Mouse (Mus musculus): Measurements from ENCODE around the gene Pakap. TPM values are rescaled to one million over a fixed set of nuclear protein-coding genes. Genes with fewer than 3 reads are reported as not detected.

Pakap gene
- total RNA-seq, 2 experiments from 2014 or later: not detected

DNA sequence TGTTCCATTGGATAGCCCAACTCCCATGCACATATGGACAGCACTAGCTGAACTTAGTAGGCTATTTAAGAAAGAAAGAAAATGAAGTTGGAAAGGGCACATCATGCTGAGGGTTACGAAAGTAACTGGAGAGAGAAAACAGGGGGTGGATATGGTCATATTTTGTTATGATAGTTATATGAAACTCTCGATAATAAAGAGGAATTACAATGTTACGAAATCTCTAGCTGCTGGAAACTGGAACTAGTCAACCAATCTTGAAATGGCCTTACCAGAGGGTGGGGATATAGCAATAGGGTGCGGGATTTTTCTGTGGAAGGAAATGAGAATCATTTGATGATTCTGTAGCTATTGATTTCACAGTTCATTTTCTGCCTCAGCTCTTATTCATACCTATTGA is 46.7 kb downstream of the Pakap start:
- ATAC-seq (replicated peaks; ENCODE audit: low FRiP score, poor library complexity, severe bottlenecking): no peak

DNA sequence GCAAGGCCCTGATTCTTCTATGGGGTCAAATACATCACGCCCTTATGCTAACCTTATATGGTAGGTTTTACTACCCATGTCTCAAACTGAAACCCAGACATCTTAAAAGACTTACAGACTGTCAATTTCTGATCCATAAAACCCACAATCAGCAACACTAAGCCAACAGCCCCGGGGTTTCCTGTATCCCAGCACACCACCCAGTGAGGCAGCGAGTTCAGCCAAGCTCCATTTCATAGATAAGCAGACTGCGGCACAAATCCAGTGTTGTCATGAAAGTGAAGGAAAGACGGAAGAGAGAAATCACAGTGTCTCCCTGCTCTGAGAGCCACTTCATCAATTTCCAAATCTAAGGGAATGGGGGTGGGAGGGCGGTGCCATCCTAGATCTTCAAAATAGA is 50.8 kb downstream of the Pakap start:
- no peak for ATAC-seq (replicated peaks; ENCODE audit: low FRiP score, poor library complexity, severe bottlenecking)

DNA sequence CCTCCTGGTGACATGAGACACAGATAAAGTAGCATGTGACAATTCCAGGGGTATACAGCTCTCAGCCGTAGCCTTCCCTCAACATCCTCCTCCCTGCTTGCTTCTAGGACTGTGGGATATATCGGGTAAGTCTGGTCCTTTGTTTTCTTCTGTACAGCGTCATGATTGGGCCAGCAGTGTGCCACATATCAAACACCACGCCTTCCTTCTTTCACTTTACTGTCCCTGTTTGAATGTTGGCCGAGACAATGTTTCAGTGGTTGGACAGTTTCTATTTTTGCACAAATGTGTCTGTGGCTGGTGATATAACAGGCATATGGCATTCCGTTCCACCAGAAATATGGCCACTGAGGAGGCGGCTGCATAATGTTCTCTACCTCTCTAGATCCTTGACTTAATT is 54.8 kb downstream of the Pakap start:
- no peak for ATAC-seq (replicated peaks; ENCODE audit: low FRiP score, poor library complexity, severe bottlenecking)

DNA sequence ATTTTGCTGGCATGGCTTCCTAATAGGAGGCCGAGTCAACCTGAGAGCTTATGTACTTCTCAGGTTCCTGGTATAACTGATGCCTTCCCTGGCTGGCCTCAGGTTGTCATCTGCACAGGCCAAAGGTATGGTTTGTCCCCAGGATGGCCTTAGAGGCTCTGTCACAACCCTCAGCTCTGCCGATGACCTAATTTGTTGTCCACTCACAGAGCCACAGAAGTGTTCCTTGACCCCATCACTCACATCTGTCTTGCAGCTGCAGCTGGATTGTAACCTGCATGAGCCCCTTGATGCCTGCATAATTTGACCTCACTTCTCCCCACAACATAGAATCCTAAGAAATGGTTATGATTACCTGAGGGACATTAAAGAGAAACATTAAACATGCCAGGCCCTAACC is 56.8 kb downstream of the Pakap start:
- no peak for ATAC-seq (replicated peaks; ENCODE audit: low FRiP score, poor library complexity, severe bottlenecking)

DNA sequence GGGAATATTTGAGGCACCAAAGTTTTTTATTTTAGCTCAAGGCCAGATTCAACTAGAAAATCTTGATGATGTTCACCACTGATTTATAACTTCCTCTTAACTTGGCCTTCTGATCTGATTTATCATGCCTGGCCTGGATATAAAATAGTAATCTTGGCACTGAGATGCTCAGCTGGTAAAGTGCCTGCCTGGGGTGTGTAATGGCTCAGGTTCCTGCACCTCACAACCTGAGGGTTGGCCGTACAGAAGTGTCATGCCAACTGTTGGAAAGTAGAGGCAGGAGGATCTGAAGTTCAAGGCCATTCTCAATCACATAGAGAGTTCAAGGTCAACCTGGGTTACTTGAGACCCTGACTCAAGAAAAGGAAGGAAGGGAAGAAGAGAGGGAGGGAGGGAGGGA is 57.3 kb downstream of the Pakap start:
- ATAC-seq (replicated peaks; ENCODE audit: low FRiP score, poor library complexity, severe bottlenecking): no peak

DNA sequence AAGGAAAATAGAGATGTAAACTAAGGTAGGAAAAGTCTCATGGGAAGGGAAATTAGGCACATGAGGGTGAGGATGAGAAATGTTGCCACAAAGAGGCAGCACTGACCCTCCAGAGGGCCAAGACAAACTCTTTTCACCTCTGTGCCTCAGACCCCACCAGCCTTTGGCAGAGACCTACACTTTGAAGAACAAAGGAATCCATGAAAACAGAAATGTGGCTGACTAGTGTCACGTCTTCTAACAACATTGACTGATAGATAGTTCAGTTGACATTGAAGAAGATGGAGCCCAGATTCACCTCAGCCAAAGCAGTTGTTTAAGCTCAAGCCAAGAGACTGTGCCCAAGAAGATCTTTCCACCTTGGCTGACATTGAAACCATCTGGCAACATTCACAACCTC is 57.8 kb downstream of the Pakap start:
- ATAC-seq (replicated peaks; ENCODE audit: low FRiP score, poor library complexity, severe bottlenecking): no peak

DNA sequence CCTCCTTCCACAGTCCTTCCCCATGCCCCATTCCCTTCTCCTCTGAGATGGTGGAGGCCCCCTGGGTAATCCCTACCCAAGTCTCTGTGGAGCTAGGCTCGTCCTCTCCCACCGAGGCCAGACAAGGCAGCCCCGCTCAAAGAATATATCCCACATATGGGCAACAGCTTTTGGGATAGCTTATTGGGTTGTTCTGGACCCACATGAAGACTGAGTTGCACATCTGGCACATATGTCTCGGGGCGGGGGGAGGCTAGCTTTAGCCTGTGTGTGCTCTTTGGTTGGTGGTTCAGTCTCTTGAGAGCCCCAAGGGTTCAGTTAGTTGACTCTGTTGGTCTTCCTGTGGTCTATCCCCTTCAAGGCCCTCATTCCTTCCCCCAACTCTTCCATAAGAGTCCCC is 58.9 kb downstream of the Pakap start:
- no peak for ATAC-seq (replicated peaks; ENCODE audit: low FRiP score, poor library complexity, severe bottlenecking)

DNA sequence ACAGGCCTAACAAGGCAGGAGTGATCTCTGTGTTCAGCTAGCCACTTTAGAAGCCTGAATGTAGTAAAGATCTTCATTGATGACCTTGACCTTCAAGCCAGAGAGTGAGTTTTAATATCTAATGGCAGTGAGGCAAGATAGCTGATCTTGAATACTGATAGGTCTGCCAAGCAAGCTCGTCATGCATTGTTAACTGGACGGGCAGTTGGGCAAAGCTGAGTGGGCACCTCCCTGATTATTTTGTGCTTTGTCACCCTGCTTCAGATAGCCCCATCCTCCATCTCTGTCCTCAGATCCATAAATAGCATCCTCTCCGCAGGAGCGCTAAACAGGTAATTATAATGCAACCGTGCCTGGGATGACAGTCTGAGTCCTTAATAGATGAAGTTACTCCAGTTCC is 64.4 kb downstream of the Pakap start:
- ATAC-seq (replicated peaks; ENCODE audit: low FRiP score, poor library complexity, severe bottlenecking): no peak

DNA sequence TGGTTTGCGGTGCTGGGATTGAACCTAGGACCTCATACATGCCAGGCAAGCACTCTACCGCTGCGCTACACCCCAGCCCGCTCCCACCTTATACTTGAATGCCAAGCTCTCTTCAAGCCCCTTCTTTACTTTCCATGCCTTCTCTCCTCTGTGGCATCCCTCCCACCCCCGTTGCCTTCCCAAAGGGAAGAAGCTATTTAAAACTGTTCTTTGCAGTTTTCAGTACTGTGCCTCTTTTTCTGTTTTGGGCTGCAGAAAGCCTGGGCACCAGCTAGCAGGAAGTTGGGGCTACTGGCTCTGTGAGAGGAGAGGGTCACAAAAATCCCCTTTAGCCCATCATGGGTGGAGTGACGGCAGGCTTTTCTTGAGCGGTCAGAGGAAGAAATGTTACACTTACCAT is 65.1 kb downstream of the Pakap start:
- ATAC-seq (replicated peaks; ENCODE audit: low FRiP score, poor library complexity, severe bottlenecking): no peak

DNA sequence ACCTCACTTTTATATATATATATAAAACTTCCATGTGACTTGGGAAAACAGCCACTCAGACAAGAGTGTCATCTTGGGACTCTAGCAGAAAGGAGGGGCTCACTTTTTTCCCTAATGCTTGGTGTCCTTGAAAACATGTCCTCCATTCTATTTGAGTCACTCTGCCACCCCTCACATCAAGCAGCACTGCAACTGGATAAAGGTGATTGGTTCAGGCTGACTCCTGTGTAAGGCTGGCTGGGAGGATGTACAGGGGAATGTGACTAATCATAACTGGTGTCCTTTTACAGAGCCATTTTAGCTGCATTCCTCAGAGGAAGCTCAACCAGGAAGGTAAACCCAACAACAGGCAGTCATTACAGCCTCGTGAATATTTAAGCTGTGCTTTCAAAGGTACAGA is 67.0 kb downstream of the Pakap start:
- ATAC-seq (replicated peaks; ENCODE audit: low FRiP score, poor library complexity, severe bottlenecking): no peak

DNA sequence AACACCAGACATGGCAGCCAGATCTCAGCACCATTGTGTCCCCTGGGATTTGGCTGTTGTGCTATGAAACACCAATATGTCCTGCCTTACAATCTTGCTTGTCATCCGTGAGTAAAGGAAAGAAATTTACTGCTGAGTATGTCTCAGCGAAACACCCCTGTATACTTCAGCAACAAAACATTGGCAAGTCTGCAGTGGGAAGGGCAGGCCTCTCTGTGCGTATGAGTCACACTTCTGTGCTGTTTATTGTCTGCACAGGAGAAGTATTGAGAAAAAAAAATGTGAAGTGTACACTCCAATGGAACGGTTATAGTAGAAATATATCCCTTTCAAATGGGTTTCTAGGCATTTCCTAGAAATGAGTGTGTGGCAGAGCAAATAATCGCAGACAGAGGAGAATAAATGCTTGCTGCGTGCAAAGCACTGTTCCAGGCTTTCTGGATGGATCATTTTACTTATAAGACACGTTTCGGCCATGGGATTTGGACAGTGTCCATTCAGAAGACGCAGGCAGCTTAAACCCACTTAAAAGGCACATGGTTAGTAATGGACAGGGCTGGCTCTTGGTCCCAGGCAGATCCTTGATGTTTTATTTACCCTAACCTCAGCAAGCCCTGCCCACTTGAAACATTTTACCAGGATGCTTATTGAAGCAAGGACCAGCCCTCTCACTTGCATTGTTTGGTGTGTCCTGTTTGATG is 69.0 kb downstream of the Pakap start:
- ATAC-seq (replicated peaks; ENCODE audit: low FRiP score, poor library complexity, severe bottlenecking): no peak

DNA sequence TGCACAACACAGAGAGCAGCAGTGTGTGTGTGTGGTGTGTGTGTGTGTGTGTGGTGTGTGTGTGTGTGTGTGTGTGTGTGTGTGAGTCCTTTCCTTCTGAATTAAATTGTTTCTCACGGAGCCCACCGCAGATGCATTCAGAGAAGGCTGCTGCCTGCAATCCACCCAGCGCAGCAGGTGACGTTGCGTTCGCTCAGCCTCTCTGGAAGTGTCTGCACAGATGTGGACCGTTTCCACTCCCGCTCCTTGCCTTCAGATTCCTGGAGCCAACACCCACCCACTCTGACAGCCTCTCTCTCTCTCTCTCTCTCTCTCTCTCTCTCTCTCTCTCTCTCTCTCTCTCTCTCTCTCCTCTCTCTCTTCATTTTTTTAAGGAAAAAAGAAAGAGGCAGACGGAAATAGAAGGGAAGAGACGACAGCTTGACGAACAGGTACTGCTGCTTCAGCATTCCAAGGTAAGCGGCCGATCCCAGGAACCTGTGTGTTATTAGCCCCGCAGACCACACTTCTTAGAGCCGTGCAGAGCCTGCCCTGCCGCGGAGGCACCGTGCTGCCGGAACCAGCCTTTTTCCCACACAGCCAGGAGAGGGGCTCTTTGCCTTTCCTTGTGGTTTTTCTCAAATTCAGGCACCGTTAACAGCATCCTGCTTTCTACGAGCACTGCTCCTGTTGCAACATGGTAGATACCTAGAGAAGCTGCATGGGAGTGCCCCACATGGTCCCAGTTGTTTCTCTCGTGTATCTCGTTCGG is 69.8 kb downstream of the Pakap start:
- no peak for ATAC-seq (replicated peaks; ENCODE audit: low FRiP score, poor library complexity, severe bottlenecking)

DNA sequence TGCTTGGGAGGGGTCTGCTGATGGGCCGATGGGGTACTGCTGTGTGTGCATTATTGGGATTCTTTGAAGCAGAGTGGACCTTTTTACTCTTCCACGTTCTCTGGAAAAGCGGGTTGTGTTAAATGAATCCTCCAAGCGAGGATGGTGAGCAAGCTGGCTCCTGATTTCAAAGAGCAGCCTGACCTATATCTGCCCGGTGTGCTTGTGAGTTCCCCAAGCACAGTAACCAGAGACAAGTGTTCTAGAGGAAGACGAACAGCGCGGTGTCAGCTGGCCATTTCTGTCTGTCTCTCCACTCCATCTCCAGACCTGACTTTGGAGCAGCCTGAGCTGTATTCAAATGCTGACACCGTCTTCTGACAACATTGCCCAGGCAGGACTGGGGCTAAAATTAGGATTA is 71.0 kb downstream of the Pakap start:
- ATAC-seq (replicated peaks; ENCODE audit: low FRiP score, poor library complexity, severe bottlenecking): no peak

DNA sequence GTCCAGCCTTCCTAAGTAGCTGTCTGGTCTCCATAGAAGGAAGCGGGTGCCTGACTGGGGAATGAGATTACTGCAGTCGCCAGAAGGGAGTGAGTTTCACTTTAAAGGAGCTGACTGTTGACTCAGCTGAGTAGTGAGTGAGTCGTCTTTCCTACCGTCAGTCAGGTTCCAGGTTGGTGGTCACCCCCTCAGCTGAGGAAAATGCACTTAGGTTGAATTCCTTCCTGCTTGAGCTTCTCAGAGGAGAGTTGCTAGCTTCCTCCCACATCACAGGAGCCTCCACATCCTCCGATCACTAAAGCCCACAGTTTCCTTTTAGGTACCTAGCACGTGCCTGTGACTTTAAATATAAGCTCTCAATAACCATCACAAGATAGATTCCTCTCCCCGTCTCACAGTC is 72.2 kb downstream of the Pakap start:
- ATAC-seq (replicated peaks; ENCODE audit: low FRiP score, poor library complexity, severe bottlenecking): no peak

DNA sequence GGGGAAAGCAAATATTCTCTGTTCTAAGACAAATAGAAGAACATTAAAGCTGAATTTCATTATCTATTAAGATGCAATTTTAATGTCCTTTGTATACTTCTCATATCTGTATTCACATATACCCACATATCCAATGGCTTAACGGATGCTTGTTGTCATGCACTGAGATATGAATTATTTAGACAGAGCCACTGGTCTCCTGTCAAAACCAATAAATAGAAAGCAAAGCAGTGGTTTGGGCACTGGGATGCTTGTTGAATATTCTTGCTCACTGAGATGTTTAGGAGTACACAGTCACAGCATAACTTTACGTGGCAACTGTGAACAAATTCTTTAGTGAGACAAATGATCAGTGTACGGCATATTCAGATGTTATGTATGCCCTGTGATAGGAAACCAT is 73.0 kb downstream of the Pakap start:
- ATAC-seq (replicated peaks; ENCODE audit: low FRiP score, poor library complexity, severe bottlenecking): no peak

DNA sequence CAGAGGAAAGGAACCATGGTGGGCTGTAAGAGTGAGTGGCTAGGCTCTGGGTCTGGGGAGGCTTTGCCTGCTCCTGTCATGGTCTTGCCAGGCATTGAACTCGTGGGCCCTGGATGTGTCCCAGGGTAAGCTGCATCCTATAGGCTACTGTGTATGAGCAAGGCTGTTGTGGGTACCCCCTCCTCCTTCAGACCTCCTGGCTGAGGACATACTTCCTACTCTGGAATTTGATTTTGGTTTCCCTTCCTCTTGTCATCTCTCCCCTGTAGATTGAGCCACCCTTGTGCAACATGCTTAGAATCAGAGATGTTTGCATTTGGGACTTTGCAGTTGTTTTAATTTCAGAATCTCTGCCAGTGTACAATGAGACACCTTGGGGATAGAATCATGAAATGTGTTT is 83.0 kb downstream of the Pakap start:
- no peak for ATAC-seq (replicated peaks; ENCODE audit: low FRiP score, poor library complexity, severe bottlenecking)

DNA sequence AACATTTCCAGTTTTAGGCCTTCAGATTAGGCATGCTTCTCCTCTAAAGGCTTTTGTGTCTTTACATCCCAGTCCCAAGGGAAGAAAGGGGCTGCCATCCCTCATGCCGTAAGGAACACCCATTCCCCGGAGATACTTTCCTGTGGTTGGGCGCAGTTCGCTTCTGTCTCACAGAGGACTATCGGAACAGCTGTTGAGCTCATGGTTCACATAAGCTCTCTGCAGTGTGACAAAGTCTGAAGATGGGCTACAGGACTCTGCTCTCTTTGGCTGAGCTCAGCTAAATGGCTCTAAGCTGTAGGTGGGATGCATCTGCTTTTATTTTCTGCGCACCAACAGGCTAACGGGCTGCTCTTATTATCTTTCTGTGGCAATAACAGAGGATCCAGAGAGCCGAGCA is 83.6 kb downstream of the Pakap start:
- ATAC-seq (replicated peaks; ENCODE audit: low FRiP score, poor library complexity, severe bottlenecking): no peak

DNA sequence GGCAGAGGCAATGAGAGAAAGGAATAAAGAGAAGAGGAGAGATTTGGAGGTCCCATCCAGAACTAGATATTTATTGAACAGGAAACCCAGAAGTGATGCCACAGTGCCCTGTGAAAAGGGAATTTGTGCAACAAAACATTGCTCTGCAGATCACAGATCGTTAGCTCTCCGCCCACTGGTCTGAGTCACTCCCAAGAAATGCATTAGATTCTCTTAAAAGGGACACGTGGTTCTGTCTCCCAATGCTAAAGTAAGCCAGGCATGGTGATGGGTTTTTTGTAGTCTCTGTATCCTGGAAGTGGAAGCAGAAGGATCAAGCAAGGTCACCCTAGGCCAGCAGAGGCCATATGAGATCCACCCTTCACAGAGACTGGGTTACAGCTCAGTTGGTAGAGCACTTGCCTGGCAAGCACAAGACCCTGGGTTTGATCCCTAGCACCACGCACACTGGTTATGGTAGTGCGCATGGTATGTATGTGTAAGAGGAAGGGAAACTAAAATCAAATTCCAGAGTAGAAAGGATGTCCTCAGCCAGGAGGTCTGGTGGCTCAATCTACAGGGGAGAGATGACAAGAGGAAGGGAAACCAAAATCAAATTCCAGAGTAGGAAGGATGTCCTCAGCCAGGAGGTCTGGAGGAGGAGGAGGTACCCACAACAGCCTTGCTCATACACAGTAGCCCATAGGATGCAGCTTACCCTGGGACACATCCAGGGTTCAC is 84.4 kb downstream of the Pakap start:
- no peak for ATAC-seq (replicated peaks; ENCODE audit: low FRiP score, poor library complexity, severe bottlenecking)

DNA sequence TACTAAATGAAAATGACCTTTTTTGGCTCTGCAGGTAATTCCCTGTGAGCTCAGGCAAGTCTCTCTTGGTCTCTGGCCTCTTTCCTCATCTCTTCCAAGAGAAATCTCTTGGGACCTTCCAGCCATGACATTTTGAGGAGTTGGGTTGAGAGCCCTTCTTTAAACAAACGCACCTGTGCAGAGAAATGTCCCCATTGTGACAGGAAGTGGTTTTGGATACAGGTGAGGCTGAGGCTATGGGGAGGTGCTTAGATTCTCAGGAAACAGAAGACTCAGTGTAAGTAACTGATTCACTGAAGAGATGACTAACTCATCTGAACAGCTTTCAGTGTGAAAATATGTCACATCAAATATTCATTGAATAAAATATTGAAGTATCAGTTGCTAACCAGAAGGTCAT is 88.0 kb downstream of the Pakap start:
- no peak for ATAC-seq (replicated peaks; ENCODE audit: low FRiP score, poor library complexity, severe bottlenecking)

DNA sequence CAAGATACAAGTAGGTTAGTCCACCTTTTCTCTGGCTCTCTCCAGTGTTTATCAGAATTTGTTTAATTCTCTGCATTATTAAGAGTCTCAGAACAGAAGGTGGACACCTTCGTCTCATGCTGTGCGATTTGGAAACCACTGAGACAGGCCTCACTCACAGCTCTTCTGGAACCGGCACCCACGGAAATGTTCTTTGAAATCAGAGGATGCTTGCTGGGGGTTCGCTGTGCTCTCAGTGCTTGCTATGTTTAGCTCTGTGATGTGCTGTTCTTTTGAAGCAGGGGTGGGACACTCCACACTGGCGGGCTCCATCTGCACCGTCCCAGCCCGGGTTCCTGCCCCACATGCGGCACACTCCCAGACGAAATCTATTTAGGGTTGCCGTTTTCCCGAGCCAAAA is 88.4 kb downstream of the Pakap start:
- no peak for ATAC-seq (replicated peaks; ENCODE audit: low FRiP score, poor library complexity, severe bottlenecking)

DNA sequence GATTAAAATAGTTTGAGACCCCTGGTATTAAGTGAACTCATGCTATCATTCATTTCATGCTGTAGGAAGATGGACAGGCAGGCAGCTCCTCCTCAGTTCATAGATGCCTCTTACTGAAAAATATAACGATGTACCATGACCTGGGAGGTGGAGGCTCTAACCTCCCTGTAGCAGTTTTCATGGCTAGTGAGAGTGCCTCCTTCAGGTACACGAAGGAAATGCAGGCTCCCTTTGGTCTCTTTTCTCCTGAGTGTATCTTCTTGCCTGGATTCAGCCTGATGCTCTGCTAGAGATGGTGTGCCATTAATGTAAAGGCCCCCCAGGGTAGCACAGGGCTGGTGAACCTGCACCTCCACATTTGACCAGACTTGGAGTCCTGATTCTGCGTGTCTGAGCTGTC is 88.9 kb downstream of the Pakap start:
- ATAC-seq (replicated peaks; ENCODE audit: low FRiP score, poor library complexity, severe bottlenecking): no peak
